Mouse (Mus musculus): ENCODE measurements at regions not wholly inside any gene's neighbourhood (a gene's known extent, or its start where the extent isn't known, plus 50 kb on each side); places are given as distances from the start of the nearest gene placed in this dataset.

- DNase-seq (ENCODE audit: low spot score): no peak
Observed at GRCm38 (mm10) chr9:22937686-22938391, 285.0 kb upstream of the Bmper start.

DNA sequence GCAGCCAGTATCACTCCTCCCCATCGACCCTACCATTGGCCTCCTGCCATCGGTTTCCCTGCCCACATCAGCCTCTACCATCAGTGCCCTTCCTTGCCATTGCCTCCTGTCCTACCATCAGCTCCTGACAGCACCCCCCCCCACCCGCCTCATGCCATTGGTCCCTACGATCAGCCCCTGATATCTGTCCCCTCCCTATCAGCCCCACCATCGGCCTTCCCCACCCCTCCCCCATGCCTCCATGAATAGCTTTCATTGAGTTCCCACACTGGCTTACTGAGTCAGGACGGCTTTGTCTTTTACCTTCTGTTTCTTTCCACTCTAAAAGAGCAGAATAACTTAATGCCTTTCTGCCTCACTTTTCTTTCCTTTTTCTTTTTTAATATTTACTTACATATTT lies 277.9 kb upstream of the Bmper start:
- no peak for DNase-seq (ENCODE audit: low spot score)

GRCm38 (mm10) chr9:22945426-22945955 lies 277.4 kb upstream of the Bmper start:
- DNase-seq (ENCODE audit: low spot score): no peak

- no peak for DNase-seq (ENCODE audit: low spot score)
Observed at GRCm38 (mm10) chr9:22952571-22953442, 270.1 kb upstream of the Bmper start.

- DNase-seq (ENCODE audit: low spot score): no peak
Observed at GRCm38 (mm10) chr9:22962269-22962815, 260.5 kb upstream of the Bmper start.

DNA sequence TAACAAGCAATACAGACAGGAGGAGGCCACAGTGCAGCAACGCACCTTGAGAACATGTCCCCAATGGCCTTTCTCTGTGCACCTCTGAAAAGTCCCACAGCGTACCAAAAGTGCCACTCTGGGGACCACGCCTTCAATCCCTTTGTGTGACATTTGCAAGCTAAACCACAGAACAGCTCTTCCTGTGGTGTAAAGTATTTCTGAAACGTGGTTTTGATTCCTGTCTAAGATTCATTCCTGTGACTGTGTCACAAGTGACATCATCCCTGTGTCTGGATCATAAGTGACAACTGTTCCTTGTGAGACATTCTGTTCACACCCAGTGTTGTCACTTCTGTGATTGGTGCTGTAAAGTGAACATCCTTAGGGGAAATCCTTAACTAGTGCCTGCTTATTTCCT lies 251.6 kb upstream of the Bmper start:
- DNase-seq (ENCODE audit: low spot score): no peak

DNA sequence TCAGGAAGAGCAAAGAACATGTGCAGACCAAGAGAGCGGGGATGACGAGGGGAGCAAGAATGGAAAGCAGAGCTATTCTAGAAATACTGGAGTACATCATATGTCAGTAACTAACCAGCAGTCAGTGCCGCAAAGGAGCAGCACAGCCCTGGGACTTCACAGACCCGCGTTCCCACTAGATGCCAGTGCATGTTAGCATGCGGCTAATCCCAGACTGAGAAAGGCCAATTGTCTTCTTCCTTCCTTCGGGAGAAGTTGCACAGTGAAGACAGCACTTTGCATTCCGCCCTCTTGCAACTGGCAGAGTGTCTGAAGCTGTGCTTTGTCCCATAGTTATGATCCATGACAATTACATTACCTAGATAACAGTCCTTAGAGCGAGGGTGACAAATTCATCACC lies 246.1 kb upstream of the Bmper start:
- no peak for DNase-seq (ENCODE audit: low spot score)

GRCm38 (mm10) chr9:22979627-22980026 lies 243.2 kb upstream of the Bmper start:
- DNase-seq (ENCODE audit: low spot score): no peak

DNA sequence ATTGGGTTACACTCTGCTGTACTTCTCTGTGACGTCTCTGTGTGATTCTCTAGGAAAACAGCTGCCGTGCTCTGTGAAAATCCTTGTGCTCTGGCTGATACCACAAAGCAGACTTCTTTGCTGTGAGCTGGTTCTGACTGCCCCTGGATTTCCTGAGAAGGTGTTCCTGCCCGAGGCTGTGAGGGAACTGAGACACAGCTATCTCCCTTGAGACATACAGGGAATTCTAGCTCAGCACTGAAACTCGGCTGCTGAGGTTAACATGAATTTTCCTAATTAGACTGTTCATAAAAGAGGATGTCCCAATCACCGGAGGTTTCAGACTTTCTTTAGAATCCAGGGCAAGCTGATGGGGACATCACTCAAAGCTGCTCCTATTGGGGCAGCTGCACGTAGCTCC lies 233.4 kb upstream of the Bmper start:
- no peak for DNase-seq (ENCODE audit: low spot score)

DNA sequence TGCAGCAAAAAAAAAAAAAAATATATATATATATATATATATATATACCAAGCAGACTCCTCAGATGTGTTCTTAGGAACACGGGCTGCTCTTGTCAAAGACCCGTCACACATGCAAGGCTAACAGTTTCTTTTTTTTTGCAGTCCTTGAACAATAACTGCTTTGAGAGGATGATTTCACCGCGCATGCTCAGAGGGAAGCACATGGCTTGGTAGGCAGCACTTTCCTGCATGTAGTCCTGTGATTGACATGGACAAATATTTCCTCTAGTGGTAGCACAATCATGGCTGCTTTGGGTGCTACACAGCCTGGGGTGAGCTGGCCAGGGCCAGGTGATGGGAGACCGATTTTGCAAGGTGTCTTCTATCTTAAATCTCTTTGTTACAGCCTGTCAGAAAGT lies 229.3 kb upstream of the Bmper start:
- DNase-seq (ENCODE audit: low spot score): no peak

DNA sequence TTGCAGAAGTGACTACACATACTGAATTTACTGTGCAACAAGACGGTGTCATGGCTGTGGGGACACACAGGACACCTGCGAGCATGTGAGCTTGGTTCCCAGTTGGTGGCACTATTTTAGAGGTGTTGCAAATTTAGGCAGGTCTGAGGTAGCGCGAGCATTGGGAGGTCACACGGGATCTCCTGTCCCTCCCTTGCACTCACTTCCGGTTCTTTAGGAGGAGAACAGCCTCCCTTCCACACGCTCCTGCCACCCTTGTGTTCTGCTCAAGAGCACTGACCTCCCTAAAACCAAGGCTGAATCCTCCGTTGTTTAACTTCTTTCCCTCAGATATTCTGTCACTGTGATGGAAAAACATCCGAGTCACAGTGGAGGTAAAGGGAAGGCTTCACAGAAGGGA lies 227.3 kb upstream of the Bmper start:
- no peak for DNase-seq (ENCODE audit: low spot score)

- DNase-seq (ENCODE audit: low spot score): no peak
Observed at GRCm38 (mm10) chr9:22998306-22998705, 224.6 kb upstream of the Bmper start.

DNA sequence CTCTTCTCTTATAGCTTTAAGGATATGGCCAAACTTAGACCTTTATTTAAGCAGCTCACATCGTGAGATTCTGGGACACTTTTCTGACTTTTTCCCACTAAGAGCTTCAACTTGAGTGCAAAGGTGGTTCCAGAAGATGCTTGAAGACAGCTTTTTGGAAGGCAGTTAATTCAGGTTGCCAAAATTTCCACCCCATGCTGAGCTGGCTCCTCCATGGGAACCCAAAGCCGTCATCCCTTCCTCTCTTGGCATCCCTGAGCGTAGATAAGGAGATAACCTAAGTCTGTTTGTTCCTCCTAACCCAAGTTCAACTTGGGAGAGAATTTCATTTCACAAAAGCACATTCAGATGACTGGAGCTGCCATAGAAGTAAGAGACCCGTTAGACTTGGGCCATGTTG lies 223.7 kb upstream of the Bmper start:
- no peak for DNase-seq (ENCODE audit: low spot score)

- no peak for DNase-seq (ENCODE audit: low spot score)
Observed at GRCm38 (mm10) chr9:23000200-23000599, 222.7 kb upstream of the Bmper start.

- DNase-seq (ENCODE audit: low spot score): no peak
Observed at GRCm38 (mm10) chr9:23003195-23004061, 219.4 kb upstream of the Bmper start.

DNA sequence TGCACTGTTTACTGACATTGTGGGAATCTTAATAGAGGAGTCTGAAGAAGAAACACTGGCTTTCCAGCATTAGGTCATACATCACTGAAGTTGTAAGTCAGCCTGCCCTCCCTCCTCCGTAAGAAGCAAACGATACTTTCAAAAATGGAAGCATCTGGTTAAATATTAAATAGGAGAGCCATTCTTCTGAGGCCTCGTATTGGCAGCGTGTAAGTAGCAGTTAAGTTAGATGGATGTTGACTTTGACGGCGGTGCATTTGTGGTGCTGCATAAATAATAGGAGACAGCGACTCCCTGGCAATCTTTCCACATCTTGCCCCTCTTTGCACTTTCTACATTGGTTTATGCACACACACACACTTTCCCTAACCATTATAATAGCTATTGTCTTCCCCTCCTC lies 217.9 kb upstream of the Bmper start:
- DNase-seq (ENCODE audit: low spot score): no peak

GRCm38 (mm10) chr9:23009462-23010183 lies 213.3 kb upstream of the Bmper start:
- no peak for DNase-seq (ENCODE audit: low spot score)

GRCm38 (mm10) chr9:23011316-23011959 lies 211.4 kb upstream of the Bmper start:
- DNase-seq (ENCODE audit: low spot score): no peak

DNA sequence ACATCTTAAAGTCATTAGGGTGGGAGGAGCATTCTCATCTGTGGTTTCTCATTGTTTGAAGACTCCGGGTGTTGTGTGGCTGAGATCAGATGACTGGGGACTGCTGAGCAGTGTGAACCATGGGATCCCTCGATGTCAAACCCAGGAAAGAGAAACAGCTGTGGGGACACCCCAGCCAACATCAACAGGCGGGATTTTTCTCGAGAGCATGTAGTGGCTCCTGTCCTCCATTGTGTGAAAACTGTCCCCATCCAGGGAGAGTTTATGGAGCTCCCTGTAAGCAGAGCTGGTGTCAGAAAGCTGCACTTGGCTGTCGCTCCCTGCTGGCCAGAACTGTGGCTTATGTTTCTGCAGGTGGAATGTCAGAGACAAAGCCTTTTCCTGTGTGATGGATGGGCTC lies 210.7 kb upstream of the Bmper start:
- DNase-seq (ENCODE audit: low spot score): no peak

DNA sequence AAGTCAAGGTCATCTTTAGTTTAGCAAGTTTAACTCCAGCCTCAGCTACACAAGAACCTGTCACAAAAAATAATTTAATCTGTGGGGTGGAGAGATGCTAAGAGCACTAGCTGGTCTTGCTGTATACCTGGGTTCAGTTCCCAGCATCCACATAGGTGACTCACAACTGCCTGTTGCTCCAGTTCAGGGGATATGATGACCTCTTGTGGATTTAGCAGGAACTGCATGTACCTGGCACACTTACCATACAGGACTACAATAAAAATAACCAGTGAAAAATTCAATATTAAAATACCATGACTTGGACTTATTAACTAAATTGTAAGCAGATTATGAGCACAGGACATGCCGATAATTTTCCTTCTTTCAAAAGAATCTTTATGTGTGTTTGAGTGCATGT lies 206.1 kb upstream of the Bmper start:
- DNase-seq (ENCODE audit: low spot score): peak; percentile 2

GRCm38 (mm10) chr9:23024061-23024460 lies 198.8 kb upstream of the Bmper start:
- DNase-seq (ENCODE audit: low spot score): no peak
